Mouse (Mus musculus) neural tube, embryonic 11.5 days (tissue): ENCODE data around the gene Sel1l. TPM values are rescaled to one million over a fixed set of nuclear protein-coding genes. Genes with fewer than 3 reads are reported as not detected.
A peak's percentile ranks its signal among the peaks of the same experiment; 100 is the strongest.
"Not testable (repeated sequence)": the region's sequence is repeated elsewhere in the genome, so short reads cannot be mapped to it uniquely, and the experiment has no call there.

Experiments used
- ATAC-seq: fragments of 200-750 bp; cut with Nextera tagmentation; 2 replicates; pipeline ENCODE4 v1.8.0; 2017; ENCODE audit warnings: moderate number of reproducible peaks, mild to moderate bottlenecking, moderate TSS enrichment, moderate library complexity; ENCODE audit not compliant: insufficient read depth, low FRiP score, low TSS enrichment
- DNase-seq: peaks from one replicate; pipeline ENCODE4 v3.0.0-alpha.2; 2015; ENCODE audit warnings: low spot score
- H3K27ac ChIP-seq: fragments of 300-500 bp; sonication (generic); 2 replicates; pipeline ENCODE4 v1.5.1; 2014; ENCODE audit warnings: low read depth, mild to moderate bottlenecking, low read length
- H3K27me3 ChIP-seq: fragments of 300-500 bp; sonication (generic); 2 replicates; pipeline ENCODE4 v1.6.1; 2014; ENCODE audit warnings: mild to moderate bottlenecking, low read length, mixed read lengths; ENCODE audit not compliant: control insufficient read depth, insufficient read depth
- H3K36me3 ChIP-seq: fragments of 300-500 bp; sonication (generic); 2 replicates; pipeline ENCODE4 v1.6.1; 2014; ENCODE audit warnings: mild to moderate bottlenecking, low read length, moderate library complexity, mixed read lengths; ENCODE audit not compliant: control insufficient read depth, insufficient read depth
- H3K4me1 ChIP-seq: fragments of 300-500 bp; sonication (generic); 2 replicates; pipeline ENCODE4 v1.6.1; 2014; ENCODE audit warnings: low read length, mixed read lengths; ENCODE audit not compliant: control insufficient read depth, insufficient read depth
- H3K4me2 ChIP-seq: fragments of 300-500 bp; sonication (generic); 2 replicates; pipeline ENCODE4 v1.6.1; 2014; ENCODE audit warnings: low read depth, mild to moderate bottlenecking, moderate library complexity
- H3K4me3 ChIP-seq: fragments of 300-500 bp; sonication (generic); 2 replicates; pipeline ENCODE4 v1.5.1; 2014; ENCODE audit warnings: low read depth, low read length
- H3K9ac ChIP-seq: fragments of 300-500 bp; sonication (generic); 2 replicates; pipeline ENCODE4 v1.6.1; 2014; ENCODE audit warnings: mild to moderate bottlenecking, low read length
- H3K9me3 ChIP-seq: fragments of 300-500 bp; sonication (generic); 2 replicates; pipeline ENCODE4 v1.6.1; 2016; ENCODE audit warnings: low read length; ENCODE audit not compliant: control insufficient read depth
- WGBS: fragments of 180-500 bp; shearing (Covaris S2); extraction: QIAGEN DNeasy Blood & Tissue Kit; methylation state at CpG from one replicate; pipeline ENCODE4 v1.1.7; 2014; 5-methylcytosine and 5-hydroxymethylcytosine counted together
- polyA plus RNA-seq: library from polyadenylated mRNA; unstranded; fragments of >200 nt; fragmentation: Nextera tagmentation; extraction: Ambion mirVana; gene quantifications from 2 replicates; pipeline ENCODE4 v1.2.1, GENCODE M21; 2014

The Sel1l gene
- polyA plus RNA-seq, 1 experiment from 2014 or later = 98.1 TPM

- ATAC-seq (no peak), DNase-seq (no peak)
- H3K9ac ChIP-seq = no peak overlapping the region
- no peak overlapping the region for H3K4me2 ChIP-seq
- no peak overlapping the region for H3K27ac ChIP-seq
- H3K9me3 ChIP-seq = no peaks in the 10 kb centered on the region
- 82% methylated on average over 4 of the region's 4 CpGs for WGBS
- no peaks in the 10 kb centered on the region for H3K36me3 ChIP-seq
- H3K27me3 ChIP-seq = no peaks in the 10 kb centered on the region
- H3K4me1 ChIP-seq = no peaks in the 10 kb centered on the region
- H3K4me3 ChIP-seq = no peak overlapping the region
These were observed 52.2 kb downstream of the Sel1l start for GRCm38 (mm10) chr12:91796774-91797173.

DNA sequence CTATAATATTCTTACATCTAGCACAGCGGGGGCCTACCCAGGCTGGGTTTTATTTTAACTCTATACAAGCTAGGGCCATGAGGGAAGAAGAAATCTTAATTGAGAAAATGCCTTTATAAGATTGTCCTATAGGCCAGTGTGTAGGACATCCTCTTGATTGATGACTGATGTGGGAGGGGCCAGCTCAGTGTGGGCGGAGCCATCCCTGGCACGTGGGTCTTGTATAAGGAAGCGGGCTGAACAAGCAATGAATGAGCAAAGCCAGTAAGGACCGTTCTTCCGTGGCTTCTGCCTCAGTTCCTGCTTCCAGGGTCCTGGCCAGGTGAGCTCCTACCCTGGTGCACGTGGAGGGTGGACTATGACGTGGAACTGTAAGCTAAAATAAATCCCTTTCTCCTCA, 55.7 kb downstream of the Sel1l start:
- no peak overlapping the region for H3K4me3 ChIP-seq
- H3K9ac ChIP-seq = no peak overlapping the region
- no peaks in the 10 kb centered on the region for H3K4me1 ChIP-seq
- no peak overlapping the region for H3K27ac ChIP-seq
- 76% methylated on average over 8 of the region's 8 CpGs for WGBS
- no peaks in the 10 kb centered on the region for H3K36me3 ChIP-seq
- no peak overlapping the region for H3K4me2 ChIP-seq
- DNase-seq (no peak), ATAC-seq (no peak)
- no peaks in the 10 kb centered on the region for H3K9me3 ChIP-seq
- no peaks in the 10 kb centered on the region for H3K27me3 ChIP-seq

- no peak for ATAC-seq
- no peaks in the 10 kb centered on the region for H3K27me3 ChIP-seq
- 84% methylated on average over 4 of the region's 4 CpGs for WGBS
- no peaks in the 10 kb centered on the region for H3K9me3 ChIP-seq
- no peak overlapping the region for H3K27ac ChIP-seq
- H3K4me2 ChIP-seq = no peak overlapping the region
- no peaks in the 10 kb centered on the region for H3K4me1 ChIP-seq
- H3K36me3 ChIP-seq = no peaks in the 10 kb centered on the region
- no peak overlapping the region for H3K4me3 ChIP-seq
- DNase-seq = no peak
- H3K9ac ChIP-seq = no peak overlapping the region
These were observed 57.1 kb downstream of the Sel1l start for GRCm38 (mm10) chr12:91791822-91792221.

- Histone ChIP-seq H3K27me3 (no peaks in the 10 kb centered on the region), H3K4me2 (no peak overlapping the region), H3K36me3 (no peaks in the 10 kb centered on the region), H3K4me1 (no peaks in the 10 kb centered on the region), H3K9ac (no peak overlapping the region), H3K27ac (no peak overlapping the region), H3K4me3 (no peak overlapping the region), H3K9me3 (no peaks in the 10 kb centered on the region)
- DNase-seq = peak; percentile 40
- ATAC-seq = peak; percentile 16; the same call in 1 of the 2 replicates
- 52% methylated on average over 6 of the region's 6 CpGs for WGBS
These were observed 59.2 kb downstream of the Sel1l start for GRCm38 (mm10) chr12:91789801-91790200.

DNA sequence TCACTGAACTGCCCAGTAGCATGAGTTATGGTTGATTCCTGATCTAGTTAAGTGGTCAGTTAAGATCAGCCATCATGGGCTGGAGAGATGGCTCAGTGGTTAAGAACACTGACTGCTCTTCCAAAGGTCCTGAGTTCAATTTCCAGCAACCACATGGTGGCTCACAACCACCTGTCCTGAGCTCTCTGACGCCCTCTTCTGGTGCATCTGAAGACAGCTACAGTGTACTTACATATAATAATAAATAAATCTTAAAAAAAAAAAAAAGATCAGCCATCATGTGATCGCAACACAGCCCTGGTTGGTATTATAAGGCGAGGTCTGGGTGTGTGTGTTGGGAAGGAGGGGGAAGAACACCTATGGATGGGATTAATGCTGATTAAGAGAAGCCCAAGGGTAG, 60.5 kb downstream of the Sel1l start:
- H3K36me3 ChIP-seq, ATAC-seq, H3K9ac ChIP-seq, DNase-seq, H3K4me2 ChIP-seq, H3K4me1 ChIP-seq, H3K9me3 ChIP-seq, H3K27ac ChIP-seq, H3K4me3 ChIP-seq, H3K27me3 ChIP-seq: not testable (repeated sequence)
- 66% methylated on average over 3 of the region's 3 CpGs for WGBS

DNA sequence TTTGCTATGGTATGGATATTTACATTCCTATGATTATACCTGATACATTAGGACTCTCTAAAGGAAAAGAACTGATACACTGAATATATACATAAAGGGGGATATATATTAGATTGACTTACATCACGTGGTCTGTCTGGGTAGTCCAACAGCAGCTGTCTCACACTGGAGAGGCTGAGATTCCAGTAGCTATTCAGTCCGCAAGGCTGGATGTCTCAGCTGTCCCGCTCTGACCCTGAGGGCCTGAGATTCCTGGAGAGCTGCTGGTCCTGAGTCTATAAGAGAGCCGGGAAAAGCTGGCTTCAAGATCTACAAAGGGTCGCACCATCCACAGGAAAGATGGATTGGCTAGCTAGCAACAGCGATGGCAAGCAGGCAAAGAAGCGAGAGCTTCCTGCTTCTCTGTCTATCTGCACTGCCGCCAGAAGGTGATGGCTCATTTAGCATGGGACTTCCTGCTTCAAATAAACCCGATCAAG, 61.0 kb downstream of the Sel1l start, which contains the start of gene Ston2:
Gene Ston2 (minus strand): TSS at position 429 of the 479 bp plus-strand sequence.
- no peak for ATAC-seq

DNA sequence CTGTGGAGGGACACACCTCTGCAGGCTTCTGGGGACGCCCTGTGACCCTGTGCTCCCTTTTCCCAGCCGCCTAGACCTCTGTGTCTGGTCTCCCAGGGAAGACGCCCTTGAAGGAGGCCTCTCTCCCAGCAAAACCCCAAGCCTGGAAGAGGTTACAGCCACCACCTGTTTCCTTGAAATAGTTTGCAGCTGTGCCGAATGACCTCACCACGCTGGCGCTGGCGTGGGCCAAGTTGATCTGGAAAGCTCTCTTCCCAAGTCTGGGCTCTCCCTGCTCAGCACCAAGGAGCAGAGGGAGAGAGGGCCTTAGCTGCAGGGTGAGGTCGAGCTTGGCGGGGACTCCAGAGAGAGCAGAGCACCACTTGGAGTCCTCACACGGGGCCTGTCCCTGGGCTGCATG, 62.6 kb downstream of the Sel1l start:
- DNase-seq = no peak
- Histone ChIP-seq H3K4me2 (no peak overlapping the region), H3K27me3 (no peaks in the 10 kb centered on the region), H3K4me3 (no peak overlapping the region), H3K36me3 (no peaks in the 10 kb centered on the region), H3K9me3 (no peaks in the 10 kb centered on the region), H3K27ac (no peak overlapping the region), H3K4me1 (no peaks in the 10 kb centered on the region), H3K9ac (no peak overlapping the region)
- WGBS = 53% methylated on average over 10 of the region's 10 CpGs
- no peak for ATAC-seq

More for the DNA sequence above, 61.0 kb downstream of the Sel1l start, which contains the start of gene Ston2:
- Histone ChIP-seq H3K27me3 (no peaks in the 10 kb centered on the region), H3K4me3 (no peak within 1 kb of the TSS), H3K9ac (no peak within 1 kb of the TSS), H3K36me3 (no peaks in the 10 kb centered on the region), H3K27ac (no peak within 1 kb of the TSS), H3K4me2 (no peak within 1 kb of the TSS), H3K4me1 (no peaks in the 10 kb centered on the region), H3K9me3 (no peaks in the 10 kb centered on the region)
- WGBS = 71% methylated on average over 9 of the region's 9 CpGs
- no peak for DNase-seq

- Histone ChIP-seq H3K9ac (no peak overlapping the region), H3K4me1 (peaks cover 4% of the 10 kb centered on the region; the same call in 1 of the 2 replicates), H3K4me3 (no peak overlapping the region), H3K4me2 (no peak overlapping the region), H3K27ac (no peak overlapping the region), H3K36me3 (no peaks in the 10 kb centered on the region), H3K9me3 (no peaks in the 10 kb centered on the region), H3K27me3 (no peaks in the 10 kb centered on the region)
- DNase-seq (no peak), ATAC-seq (no peak)
- WGBS = 92% methylated on average over 5 of the region's 5 CpGs
These were observed 67.5 kb downstream of the Sel1l start for GRCm38 (mm10) chr12:91781432-91781831.

DNA sequence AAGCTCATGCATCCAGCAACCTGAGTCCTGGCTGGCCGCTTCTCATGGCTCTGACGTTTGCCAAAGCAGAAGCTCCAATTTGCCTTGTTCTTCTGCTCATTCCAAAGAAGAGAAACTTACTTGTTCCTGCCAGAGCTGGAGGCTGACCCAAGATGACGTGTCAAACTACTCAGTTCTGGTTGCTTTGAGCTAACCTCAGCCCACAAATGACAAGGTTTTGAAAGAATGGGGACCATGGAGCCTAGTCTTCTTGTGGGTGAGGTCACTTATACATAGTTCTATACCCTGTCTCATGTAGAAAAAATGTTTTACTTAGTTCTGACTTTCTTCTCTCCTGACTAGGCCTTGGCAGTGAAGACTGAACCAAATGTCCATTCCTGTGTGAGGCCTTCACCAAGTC, 68.4 kb downstream of the Sel1l start:
- Histone ChIP-seq H3K4me3 (no peak overlapping the region), H3K27me3 (no peaks in the 10 kb centered on the region), H3K36me3 (no peaks in the 10 kb centered on the region), H3K27ac (no peak overlapping the region), H3K9ac (no peak overlapping the region), H3K4me2 (no peak overlapping the region), H3K4me1 (peaks cover 4% of the 10 kb centered on the region; the same call in 1 of the 2 replicates), H3K9me3 (no peaks in the 10 kb centered on the region)
- DNase-seq = no peak
- no peak for ATAC-seq
- WGBS = 80% methylated on average over 3 of the region's 3 CpGs
